Mouse (Mus musculus) midbrain, embryonic 15.5 days (tissue): ENCODE measurements around the gene Zmynd11. TPM values are rescaled to one million over a fixed set of nuclear protein-coding genes. Genes with fewer than 3 reads are reported as not detected.
A peak's percentile ranks its signal among the peaks of the same experiment; 100 is the strongest.

Experiments used
- ATAC-seq: fragments of 200-750 bp; cut with Nextera tagmentation; replicated peaks from 2 replicates; pipeline ENCODE4 v1.8.0; 2017; ENCODE audit warnings: moderate TSS enrichment
- H3K27ac ChIP-seq: fragments of 300-500 bp; sonication (generic); 2 replicates; pipeline ENCODE4 v1.5.1; 2015; ENCODE audit warnings: mild to moderate bottlenecking, inconsistent platforms
- H3K27me3 ChIP-seq: fragments of 300-500 bp; sonication (generic); replicated peaks from 2 replicates; pipeline ENCODE4 v1.6.1; 2015; ENCODE audit warnings: inconsistent platforms
- H3K36me3 ChIP-seq: fragments of 300-500 bp; sonication (generic); replicated peaks from 2 replicates; pipeline ENCODE4 v1.6.1; 2015; ENCODE audit warnings: inconsistent platforms
- H3K4me1 ChIP-seq: fragments of 300-500 bp; sonication (generic); 2 replicates; pipeline ENCODE4 v1.6.1; 2015; ENCODE audit warnings: inconsistent platforms
- H3K4me2 ChIP-seq: fragments of 300-500 bp; sonication (generic); 2 replicates; pipeline ENCODE4 v1.6.1; 2015; ENCODE audit warnings: inconsistent platforms, mild to moderate bottlenecking, moderate library complexity
- H3K4me3 ChIP-seq: fragments of 300-500 bp; sonication (generic); 2 replicates; pipeline ENCODE4 v1.5.1; 2015; ENCODE audit warnings: mild to moderate bottlenecking, inconsistent platforms
- H3K9ac ChIP-seq: fragments of 300-500 bp; sonication (generic); 2 replicates; pipeline ENCODE4 v1.6.1; 2015; ENCODE audit warnings: mild to moderate bottlenecking, inconsistent platforms
- H3K9me3 ChIP-seq: fragments of 300-500 bp; sonication (generic); 2 replicates; pipeline ENCODE4 v1.6.1; 2016; ENCODE audit warnings: inconsistent platforms
- WGBS: fragments of 180-500 bp; shearing (Covaris S2); methylation state at CpG from one replicate; pipeline ENCODE4 v1.1.7; 2015; ENCODE audit warnings: mixed read lengths; 5-methylcytosine and 5-hydroxymethylcytosine counted together
- polyA plus RNA-seq: library from polyadenylated mRNA; unstranded; fragments of >200 nt; fragmentation: Nextera tagmentation; extraction: Ambion mirVana; gene quantifications from 2 replicates; pipeline ENCODE4 v1.2.1, GENCODE M21; 2015

Zmynd11 gene
- polyA plus RNA-seq, result 174 and 181 TPM in 2 replicates

DNA sequence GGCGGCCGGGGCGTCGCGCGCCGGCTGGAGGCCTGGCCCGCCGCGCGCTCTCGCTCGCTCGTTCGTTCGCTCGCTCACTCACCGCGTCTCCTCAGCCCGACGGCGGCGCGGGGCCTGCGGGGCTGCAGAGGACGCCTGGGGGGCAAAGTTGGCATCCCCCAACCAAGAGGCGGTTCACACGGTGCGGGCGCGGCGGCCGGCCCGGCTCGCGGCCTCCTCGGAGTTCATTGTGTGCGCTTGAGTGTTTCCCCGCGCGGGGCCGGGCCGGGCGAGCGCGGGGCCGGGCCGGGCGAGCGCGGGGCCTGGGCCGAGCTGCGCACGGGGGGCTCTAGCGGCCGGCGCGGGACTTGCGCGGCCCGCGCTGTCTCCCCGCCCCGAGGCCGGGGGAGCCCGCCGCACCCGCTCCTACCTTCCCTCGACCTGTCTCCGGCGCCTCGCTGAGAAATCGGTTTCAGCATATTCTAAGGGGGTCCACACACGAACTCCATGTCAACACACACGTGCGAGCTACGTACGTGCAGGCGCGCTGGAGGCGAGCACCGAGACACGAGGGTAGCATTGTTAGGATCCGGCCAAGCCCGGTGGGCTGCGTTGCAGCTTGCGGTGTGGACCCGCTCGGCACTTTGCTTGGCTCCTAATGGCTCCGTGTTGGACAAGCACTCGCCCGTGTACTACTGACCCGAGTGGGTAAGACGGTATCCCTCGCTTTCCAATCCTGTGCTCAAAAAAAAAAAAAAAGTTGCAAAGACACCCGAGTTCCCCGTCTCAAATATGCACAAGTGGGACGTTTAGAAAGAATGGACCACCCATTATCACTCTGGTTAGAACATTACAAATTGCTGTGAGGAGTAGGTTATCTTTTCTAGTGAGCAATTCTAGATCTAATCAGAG is at the start of gene Zmynd11:
TSS of gene Zmynd11 (minus strand) at position 685 of the 891 bp plus-strand sequence.
- H3K4me3 ChIP-seq, result peak within 1 kb of the TSS; percentile 82
- H3K36me3 ChIP-seq, result no peaks in the 10 kb centered on the region
- H3K9me3 ChIP-seq, result no peaks in the 10 kb centered on the region
- no peaks in the 10 kb centered on the region for H3K27me3 ChIP-seq
- H3K9ac ChIP-seq, result peak within 1 kb of the TSS; percentile 94
- peak; percentile 88 for ATAC-seq
- WGBS, result under 1% methylated on average over 87 of the region's 98 CpGs
- peak within 1 kb of the TSS; percentile 71 for H3K4me2 ChIP-seq
- peak within 1 kb of the TSS; percentile 100 for H3K27ac ChIP-seq
- peaks cover 35% of the 10 kb centered on the region for H3K4me1 ChIP-seq

GRCm38 (mm10) chr13:9795889-9796631 is 30.9 kb upstream of the Zmynd11 start:
- H3K4me3 ChIP-seq, result peak overlapping the region; percentile 34
- no peaks in the 10 kb centered on the region for H3K27me3 ChIP-seq
- 1% methylated on average over 12 of the region's 12 CpGs for WGBS
- peak overlapping the region; percentile 77 for H3K27ac ChIP-seq
- peak; percentile 82 for ATAC-seq
- H3K9ac ChIP-seq, result peak overlapping the region; percentile 60
- H3K4me1 ChIP-seq, result peaks cover 8% of the 10 kb centered on the region
- no peaks in the 10 kb centered on the region for H3K36me3 ChIP-seq
- H3K9me3 ChIP-seq, result no peaks in the 10 kb centered on the region
- peak overlapping the region; percentile 72 for H3K4me2 ChIP-seq

DNA sequence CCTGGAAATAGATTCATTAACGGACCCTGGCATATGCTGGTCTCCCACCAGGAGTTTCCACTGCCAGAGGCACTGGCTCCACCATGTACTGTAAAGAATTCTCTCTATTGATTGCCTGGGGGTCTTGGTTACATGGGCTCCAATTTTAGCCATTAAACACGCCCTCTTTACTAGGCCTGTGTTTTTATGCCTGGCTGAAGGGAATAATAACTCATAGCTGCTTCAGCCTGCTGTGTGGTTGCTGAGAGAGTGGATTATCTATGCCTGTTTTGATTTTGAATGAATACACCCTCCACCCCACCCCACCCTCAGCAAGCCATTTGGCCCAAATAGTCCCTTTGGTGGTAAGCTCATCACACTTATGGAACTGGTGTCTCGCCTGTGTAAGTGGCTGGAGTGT is 20.9 kb upstream of the Zmynd11 start:
- 39% methylated on average over 3 of the region's 3 CpGs for WGBS
- Histone ChIP-seq H3K27ac (no peak overlapping the region), H3K36me3 (no peaks in the 10 kb centered on the region), H3K4me1 (no peaks in the 10 kb centered on the region), H3K27me3 (no peaks in the 10 kb centered on the region), H3K9me3 (no peaks in the 10 kb centered on the region), H3K4me3 (no peak overlapping the region), H3K9ac (no peak overlapping the region), H3K4me2 (no peak overlapping the region)
- ATAC-seq, result 0 out of 2 replicates have a peak, but pooled peaks have one; percentile 24

- Histone ChIP-seq H3K4me3 (no peak overlapping the region), H3K9me3 (no peaks in the 10 kb centered on the region), H3K27ac (no peak overlapping the region), H3K4me1 (no peaks in the 10 kb centered on the region), H3K9ac (no peak overlapping the region), H3K36me3 (no peaks in the 10 kb centered on the region), H3K4me2 (no peak overlapping the region), H3K27me3 (no peaks in the 10 kb centered on the region)
- 87% methylated on average over 3 of the region's 3 CpGs for WGBS
- no peak for ATAC-seq
Measured at GRCm38 (mm10) chr13:9783717-9784116, 18.6 kb upstream of the Zmynd11 start.

- Histone ChIP-seq H3K9ac (no peak overlapping the region), H3K4me1 (no peaks in the 10 kb centered on the region), H3K9me3 (no peaks in the 10 kb centered on the region), H3K4me3 (no peak overlapping the region), H3K4me2 (no peak overlapping the region), H3K27me3 (no peaks in the 10 kb centered on the region), H3K27ac (no peak overlapping the region), H3K36me3 (no peaks in the 10 kb centered on the region)
- no peak for ATAC-seq
- WGBS, result 85% methylated on average over 5 of the region's 5 CpGs
Measured at GRCm38 (mm10) chr13:9775901-9776300, 10.8 kb upstream of the Zmynd11 start.

DNA sequence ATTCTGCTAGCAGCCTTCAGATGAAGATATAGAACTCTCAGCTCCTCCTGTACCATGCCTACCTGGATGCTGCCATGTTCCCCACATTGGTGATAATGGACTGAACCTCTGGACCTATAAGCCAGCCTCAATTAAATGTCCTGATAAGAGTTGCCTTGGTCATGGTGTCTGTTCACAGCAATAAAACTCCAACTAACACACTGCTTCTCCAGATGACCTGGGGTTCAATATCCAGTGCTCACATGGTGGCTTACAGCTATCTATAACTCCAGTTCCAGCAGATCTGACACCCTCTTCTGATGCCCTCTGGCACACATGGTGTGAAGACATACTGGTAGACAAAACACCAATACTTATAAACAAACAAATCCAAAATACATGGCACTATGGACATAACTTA is 8.9 kb upstream of the Zmynd11 start:
- no peaks in the 10 kb centered on the region for H3K36me3 ChIP-seq
- H3K4me3 ChIP-seq, result no peak overlapping the region
- ATAC-seq, result no peak
- H3K9ac ChIP-seq, result no peak overlapping the region
- H3K27ac ChIP-seq, result no peak overlapping the region
- no peaks in the 10 kb centered on the region for H3K27me3 ChIP-seq
- no peaks in the 10 kb centered on the region for H3K9me3 ChIP-seq
- no peaks in the 10 kb centered on the region for H3K4me1 ChIP-seq
- H3K4me2 ChIP-seq, result no peak overlapping the region

DNA sequence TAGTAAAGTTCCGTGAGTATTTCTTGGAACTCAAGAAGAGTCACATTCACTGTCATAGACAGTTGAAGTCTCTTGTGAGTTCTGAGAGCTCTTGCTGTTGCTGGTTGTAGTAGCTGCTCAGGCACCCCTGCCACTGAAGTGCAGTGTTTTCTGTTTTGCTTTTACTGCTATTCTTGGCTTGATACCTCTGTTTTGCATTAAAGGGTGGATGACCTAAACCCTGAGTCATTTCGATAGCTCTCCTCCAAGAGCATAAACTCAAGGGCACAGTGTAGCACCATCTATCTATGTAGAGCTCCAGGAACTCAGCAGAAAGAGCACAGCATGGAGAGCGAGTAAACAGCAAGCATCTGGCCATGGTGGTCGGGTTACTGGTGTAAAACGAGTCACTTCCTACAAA is 2.1 kb upstream of the Zmynd11 start:
- Histone ChIP-seq H3K4me2 (no peak overlapping the region), H3K4me3 (no peak overlapping the region), H3K9me3 (no peaks in the 10 kb centered on the region), H3K36me3 (no peaks in the 10 kb centered on the region), H3K4me1 (peaks cover 17% of the 10 kb centered on the region), H3K9ac (no peak overlapping the region), H3K27ac (no peak overlapping the region), H3K27me3 (no peaks in the 10 kb centered on the region)
- 74% methylated on average over 5 of the region's 5 CpGs for WGBS
- no peak for ATAC-seq

- WGBS, result 72% methylated on average over 1 of the region's 1 CpGs
- no peak for ATAC-seq
- no peaks in the 10 kb centered on the region for H3K36me3 ChIP-seq
- no peak overlapping the region for H3K4me2 ChIP-seq
- H3K9me3 ChIP-seq, result no peaks in the 10 kb centered on the region
- H3K4me3 ChIP-seq, result no peak overlapping the region
- H3K27me3 ChIP-seq, result no peaks in the 10 kb centered on the region
- H3K27ac ChIP-seq, result no peak overlapping the region
- peaks cover 24% of the 10 kb centered on the region for H3K4me1 ChIP-seq
- no peak overlapping the region for H3K9ac ChIP-seq
Measured at GRCm38 (mm10) chr13:9766497-9766896, 1.4 kb upstream of the Zmynd11 start.

- H3K4me2 ChIP-seq, result peak overlapping the region; percentile 71
- ATAC-seq, result no peak
- H3K4me3 ChIP-seq, result peak overlapping the region; percentile 82
- no peaks in the 10 kb centered on the region for H3K27me3 ChIP-seq
- peak overlapping the region; percentile 100 for H3K27ac ChIP-seq
- H3K36me3 ChIP-seq, result no peaks in the 10 kb centered on the region
- WGBS, result 4% methylated on average over 4 of the region's 4 CpGs
- H3K9ac ChIP-seq, result peak overlapping the region; percentile 94
- H3K9me3 ChIP-seq, result no peaks in the 10 kb centered on the region
- peaks cover 30% of the 10 kb centered on the region for H3K4me1 ChIP-seq
Measured at GRCm38 (mm10) chr13:9765537-9765851, 364 bp upstream of the Zmynd11 start.

- under 1% methylated on average over 46 of the region's 111 CpGs for WGBS
- Histone ChIP-seq H3K36me3 (no peaks in the 10 kb centered on the region), H3K9ac (peak overlapping the region; percentile 94), H3K4me1 (peaks cover 37% of the 10 kb centered on the region), H3K9me3 (no peaks in the 10 kb centered on the region), H3K4me2 (peak overlapping the region; percentile 71), H3K4me3 (peak overlapping the region; percentile 82), H3K27ac (peak overlapping the region; percentile 100), H3K27me3 (no peaks in the 10 kb centered on the region)
- ATAC-seq, result peak; percentile 78
Measured at GRCm38 (mm10) chr13:9763828-9764645, 1.1 kb downstream of the Zmynd11 start.

GRCm38 (mm10) chr13:9763100-9763827 is 1.9 kb downstream of the Zmynd11 start:
- no peaks in the 10 kb centered on the region for H3K9me3 ChIP-seq
- H3K4me1 ChIP-seq, result peaks cover 41% of the 10 kb centered on the region
- H3K9ac ChIP-seq, result peak overlapping the region; percentile 94
- H3K36me3 ChIP-seq, result no peaks in the 10 kb centered on the region
- peak overlapping the region; percentile 71 for H3K4me2 ChIP-seq
- peak overlapping the region; percentile 82 for H3K4me3 ChIP-seq
- peak; percentile 54 for ATAC-seq
- no peaks in the 10 kb centered on the region for H3K27me3 ChIP-seq
- H3K27ac ChIP-seq, result peak overlapping the region; percentile 100
- 4% methylated on average over 21 of the region's 21 CpGs for whole genome bisulfite sequencing
